Mouse (Mus musculus) left cerebral cortex, adult 18-20 months (tissue): ENCODE results near the gene Lsamp. TPM values are rescaled to one million over a fixed set of nuclear protein-coding genes. Genes with fewer than 3 reads are reported as not detected.

Source experiments
- DNase-seq, 2 experiments: peaks; one replicate each; pipeline ENCODE4 v3.0.0; 2021 to 2022; ENCODE audit warnings: low spot score in 2 of 2, mixed read lengths in 1 of 2
- total RNA-seq, 2 experiments: library from RNA; stranded (reverse); gene quantifications; 2 replicates each; pipeline ENCODE4 v1.2.3; 2021

Lsamp gene
- total RNA-seq, 2 experiments from 2014 or later = 200 to 230 TPM

DNA sequence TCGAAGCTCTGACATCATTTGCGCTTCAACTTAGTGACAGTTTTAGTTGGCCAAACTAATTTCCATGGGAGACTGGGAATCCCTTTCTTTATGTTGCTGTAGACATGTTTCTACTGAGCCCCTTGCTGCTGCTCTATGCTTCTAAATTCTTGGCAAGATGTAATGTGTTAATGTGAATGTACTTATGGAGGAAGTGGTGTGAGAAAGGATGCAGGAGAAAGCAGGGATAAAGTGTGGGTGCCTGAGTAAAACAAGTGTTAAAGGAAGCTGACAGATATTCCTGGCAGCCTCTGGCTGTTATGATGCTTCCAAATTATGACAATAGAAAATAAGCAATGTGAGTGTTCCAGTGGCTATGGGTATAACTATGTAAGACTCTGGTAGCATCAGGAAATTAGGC, 1140.9 kb downstream of the Lsamp start:
- DNase-seq = peak in 1 of 2 experiments; percentile 12

DNA sequence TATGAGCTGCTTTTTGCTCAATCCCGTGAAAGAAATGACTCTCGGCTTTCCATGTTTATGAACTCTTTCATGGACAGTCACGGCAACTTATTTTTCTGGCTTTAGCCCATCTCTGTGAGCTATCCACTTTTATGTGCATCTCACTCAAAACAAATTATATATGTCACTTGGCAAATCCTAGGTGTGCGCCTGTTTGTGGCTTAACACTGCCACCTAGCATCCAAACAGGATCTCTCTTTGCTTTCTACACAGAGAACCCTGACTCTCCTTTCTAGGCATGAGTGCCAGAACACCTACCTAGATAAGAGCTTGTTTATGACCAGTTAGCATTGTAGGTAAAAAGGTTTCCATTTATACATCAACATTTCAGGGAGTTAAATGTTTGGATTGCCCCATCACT, 1146.9 kb downstream of the Lsamp start:
- DNase-seq = peak; percentile 17 to 41

DNA sequence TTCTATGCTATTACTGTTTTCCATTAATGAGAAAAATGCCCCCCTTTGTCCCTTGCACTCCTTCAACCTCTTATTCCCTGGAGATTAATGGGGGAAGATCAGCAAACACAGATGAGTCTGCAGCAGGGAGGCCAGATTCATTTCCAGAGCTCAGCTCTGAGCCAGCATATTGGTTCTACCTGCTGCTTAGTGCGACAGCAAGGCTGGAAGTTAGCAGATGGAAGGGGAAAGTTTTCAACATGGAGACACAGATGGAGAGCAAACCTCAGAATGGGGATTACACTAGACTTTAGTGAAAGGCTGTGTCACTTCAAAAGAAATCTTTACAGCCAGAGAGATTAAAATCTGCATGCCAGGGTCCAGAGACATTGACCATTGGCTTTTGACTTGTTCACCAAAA, 1188.7 kb downstream of the Lsamp start:
- no peak for DNase-seq

DNA sequence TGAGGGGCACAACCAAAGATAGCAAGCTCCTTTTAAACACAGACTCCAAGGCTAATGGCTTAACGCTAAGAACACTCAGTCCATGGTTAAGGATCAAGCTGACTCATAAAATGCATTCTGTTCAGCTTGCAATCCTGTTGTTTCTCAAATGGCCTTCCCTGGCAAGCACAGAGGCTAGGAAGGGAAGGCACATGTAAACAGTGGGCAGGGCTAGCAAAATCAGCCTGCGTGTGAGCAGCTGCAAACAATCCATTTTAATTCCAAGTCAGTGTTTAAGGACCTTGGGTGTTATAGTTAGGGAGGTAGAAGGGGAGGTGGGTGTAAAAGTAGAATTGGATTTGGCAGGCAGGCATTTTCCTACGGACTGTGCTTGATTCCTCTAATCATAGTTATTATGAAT, 1195.4 kb downstream of the Lsamp start:
- peak in 1 of 2 experiments; percentile 8 for DNase-seq

DNA sequence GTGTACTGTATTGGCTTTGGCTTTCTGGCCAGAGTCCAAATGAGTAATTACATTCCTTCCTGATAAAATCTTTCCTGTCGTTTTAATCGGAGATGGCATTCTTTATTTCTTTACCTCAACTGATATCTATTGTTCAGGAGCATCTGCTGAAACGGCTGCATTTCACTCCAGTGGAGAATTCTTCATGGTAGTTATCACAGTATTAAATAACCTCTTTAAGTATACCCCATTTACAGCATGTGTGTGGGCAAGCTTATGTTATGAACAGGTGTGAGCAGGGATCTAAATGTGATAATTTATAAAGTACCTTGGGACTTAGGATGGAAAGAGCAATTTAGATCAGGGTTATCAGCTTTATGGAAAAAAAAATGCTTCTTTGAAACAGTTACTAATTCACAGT, 1196.7 kb downstream of the Lsamp start:
- no peak for DNase-seq

DNA sequence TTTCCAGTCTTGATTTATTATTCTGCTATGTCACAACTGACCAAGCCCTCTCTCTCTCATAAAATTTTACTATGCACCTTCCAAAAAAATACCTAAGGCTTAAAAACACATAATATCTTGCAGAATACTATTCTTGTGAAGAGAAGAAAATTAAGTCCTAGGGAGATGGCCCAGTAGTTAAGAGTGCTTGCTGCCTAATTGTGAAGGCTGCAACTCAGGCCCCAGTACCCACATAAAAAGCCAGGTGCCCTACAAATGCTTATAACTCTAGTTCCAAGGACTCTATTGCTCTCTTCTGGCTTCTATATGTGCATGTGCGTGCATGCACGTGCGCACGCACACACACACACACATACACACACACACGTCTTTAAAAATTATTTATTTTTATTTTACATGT, 1225.9 kb downstream of the Lsamp start:
- no peak for DNase-seq

DNA sequence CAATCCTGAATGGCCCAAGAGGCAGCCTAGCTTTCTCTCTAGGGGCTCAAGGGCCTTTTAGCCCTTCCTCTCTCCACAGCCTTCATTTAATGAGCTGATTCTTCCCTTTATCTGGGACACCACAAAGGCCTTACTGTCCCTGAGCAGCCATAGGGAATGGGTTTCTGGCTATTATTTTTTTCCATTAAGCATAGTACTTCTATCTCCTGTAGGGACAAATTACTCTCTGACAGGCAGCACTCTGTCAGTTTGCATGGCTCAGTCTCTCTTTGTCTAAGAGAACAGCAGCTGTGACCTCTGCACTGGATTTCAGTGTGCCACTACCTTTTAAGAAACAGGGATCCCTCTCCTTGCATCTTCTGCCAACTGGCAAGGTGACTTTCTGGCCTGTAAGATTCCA, 1251.7 kb downstream of the Lsamp start:
- DNase-seq = no peak

DNA sequence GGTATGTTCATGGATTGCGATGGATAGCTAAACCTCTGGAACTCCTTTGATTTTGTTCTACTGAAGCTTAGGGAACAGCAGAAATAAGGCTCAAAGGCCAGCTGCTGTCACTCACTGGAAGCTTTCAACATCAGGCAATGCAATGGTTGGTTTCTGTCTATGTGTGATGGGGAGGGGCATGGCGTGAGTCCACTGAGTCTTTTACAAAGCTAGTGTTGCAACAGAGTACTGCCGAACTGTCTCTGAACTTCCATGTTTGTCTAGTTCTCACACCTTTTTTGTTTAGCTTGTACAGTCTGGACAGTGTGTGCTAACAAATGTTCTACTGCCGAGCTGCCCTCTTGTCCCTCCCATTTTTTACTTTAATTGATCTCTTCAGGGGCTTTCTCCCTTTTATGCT, 1258.7 kb downstream of the Lsamp start:
- DNase-seq = no peak

DNA sequence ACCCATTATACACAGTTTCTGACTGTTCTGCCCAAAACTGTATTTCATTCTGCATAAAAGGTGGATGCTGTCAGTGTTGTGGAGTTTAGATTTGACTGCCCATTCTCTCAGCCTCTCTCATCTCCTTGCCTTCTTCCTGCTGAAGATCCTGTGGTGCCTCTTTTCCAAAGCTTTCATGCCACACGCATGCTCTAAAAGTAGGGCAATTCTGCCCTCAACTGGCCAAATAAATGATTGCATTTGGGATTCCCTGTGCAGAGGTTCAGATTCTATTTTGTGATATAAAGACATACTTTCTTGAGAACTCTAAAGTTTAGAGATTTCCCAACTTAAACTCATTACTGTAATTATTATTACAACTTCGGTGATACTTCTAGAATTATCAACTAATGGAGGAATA, 1260.5 kb downstream of the Lsamp start:
- DNase-seq = peak; percentile 75 to 80

DNA sequence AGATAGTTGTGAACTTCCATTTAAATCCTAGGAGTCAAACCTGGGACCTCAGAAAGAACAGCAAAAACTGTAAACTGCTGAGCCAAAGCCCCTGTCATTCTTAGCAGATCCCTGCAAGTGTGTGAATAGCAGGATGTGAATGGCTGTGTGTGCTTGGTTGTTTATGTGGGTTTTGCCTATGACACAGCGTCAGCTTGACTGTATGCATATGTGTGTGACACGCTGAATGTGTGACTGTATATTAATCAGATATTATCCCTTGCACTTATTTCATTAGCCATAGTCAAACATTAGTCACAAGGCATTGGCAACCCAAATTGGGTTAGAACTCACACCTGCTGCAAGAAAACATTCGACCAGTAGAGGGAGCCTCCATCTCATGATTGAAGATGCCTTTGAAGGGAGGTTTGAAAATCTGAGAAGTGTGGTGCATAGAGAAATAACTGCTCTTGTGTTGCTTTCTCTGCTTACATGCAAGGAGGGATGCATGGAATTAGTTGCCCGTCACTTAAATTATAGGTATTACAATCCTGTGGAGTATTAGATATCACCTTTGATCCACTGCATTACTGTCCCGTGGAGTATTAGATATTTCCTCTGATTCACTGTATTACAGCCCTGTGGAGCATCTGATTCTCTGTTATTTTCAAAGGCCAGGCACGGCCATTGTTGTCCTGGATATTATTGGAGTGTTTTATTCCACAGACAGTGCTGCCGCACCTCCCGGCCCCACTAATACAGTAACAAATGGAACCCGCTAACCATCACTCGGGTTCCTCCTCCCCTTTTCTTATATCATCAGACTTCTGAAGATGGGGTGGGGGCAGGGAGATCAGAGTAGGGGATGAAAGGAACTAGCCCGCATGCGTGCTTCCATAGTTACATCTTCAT, 1274.2 kb downstream of the Lsamp start:
- DNase-seq = peak; percentile 73 to 90

DNA sequence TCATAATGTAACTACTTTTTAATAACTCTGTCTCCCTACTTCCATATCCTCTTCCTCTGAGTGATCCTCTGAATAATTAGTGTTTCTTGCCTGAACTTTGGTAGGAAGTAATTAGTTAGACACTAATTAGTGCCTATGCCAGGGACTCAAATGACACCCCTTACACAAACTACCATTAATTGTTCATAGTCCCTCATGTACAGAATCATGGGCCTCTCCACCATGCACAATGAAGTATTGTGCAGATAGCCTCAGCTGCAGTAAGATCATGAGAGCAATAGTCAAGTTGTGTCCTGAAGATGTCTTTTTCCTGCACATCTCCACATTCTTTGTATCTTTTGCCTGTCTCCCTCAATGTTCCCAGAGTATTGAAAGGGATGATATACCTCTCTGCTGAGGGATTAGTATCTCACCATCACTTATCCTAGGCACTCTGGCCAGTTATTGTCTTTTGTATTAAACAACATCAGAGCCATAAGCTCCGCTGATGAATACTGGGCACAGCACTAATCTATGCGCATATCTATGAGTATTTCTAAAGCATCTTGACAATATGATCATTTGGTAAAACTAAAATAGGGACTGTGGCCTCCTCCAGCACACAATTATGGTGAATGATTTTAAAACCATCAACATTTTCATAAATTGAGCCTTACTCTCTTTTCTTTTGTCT, 1292.0 kb downstream of the Lsamp start:
- no peak for DNase-seq

DNA sequence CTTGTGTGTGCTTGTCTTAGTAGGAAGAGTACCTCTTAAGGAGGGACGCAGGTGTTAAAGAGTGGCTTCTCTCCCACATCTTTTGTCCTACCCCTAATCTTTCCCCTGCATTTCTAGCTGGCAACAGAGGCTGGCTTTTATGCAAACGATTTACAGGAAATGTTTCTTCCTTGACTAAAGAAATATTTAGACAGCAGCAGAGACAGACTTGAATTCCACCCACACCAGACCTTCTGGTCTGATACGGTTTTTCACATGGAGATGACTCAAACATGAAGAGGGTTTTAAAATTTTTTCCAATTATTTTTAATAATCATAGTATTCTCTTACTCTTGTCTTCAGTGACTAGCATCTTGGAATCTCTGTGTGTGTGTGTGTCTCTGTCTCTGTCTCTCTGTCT, 1333.8 kb downstream of the Lsamp start:
- no peak for DNase-seq

DNA sequence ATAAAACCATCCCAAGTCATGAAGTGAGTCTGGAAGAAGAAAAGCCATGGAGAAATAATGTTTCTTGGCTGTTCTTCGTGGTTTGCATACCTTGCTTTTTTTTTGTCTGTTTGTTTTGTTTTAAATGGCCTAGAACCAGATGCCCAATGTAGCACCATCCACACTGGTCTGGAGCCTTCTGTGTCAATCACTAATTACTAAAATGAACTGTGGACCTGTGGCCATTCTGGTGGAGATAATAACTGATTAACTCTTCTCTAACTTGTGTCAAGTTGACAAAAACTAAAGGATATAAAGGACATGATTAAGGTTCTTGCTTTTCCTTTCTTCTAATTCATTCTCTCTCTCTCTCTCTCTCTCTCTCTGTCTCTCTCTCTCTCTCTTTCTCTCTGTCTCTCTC, 1359.3 kb downstream of the Lsamp start:
- no peak for DNase-seq

DNA sequence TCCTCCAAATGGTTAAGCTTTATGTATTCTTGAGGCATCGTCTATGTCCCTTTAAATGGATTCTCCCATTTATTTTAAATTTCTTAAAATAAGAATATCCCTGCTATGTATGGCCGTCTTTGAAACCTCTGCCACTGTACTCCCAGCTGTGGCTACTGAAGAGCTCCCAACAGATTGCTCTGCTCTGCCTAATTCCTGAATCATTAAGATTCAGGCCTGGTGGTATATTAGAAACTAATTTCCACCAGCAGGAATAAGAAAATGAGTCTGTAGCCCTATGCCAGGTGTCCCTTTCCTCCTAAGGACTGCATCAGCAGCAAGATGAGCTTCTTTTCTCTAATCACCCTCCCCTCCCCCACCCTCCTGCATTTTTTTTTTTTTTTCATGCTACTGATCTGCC, 1381.0 kb downstream of the Lsamp start:
- DNase-seq = no peak

DNA sequence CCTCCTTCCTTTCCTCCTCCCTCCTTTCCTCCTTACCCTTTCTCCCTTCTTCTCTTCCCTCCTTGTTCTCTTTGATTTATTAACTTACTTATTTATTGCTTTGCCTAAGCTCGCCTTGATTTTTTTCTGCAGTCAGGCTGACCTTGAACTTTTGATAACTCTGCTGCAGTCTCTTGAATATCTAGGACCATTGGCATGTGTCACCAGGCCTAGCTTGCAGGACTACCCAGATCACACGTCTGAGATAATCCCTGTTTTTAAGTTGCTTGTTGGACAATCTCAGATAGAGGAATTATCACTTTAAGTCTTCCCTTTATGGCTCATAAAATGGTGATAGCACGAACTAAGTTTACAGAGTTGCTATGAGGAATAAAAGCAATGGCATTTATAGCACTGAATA, 1399.5 kb downstream of the Lsamp start:
- no peak for DNase-seq

DNA sequence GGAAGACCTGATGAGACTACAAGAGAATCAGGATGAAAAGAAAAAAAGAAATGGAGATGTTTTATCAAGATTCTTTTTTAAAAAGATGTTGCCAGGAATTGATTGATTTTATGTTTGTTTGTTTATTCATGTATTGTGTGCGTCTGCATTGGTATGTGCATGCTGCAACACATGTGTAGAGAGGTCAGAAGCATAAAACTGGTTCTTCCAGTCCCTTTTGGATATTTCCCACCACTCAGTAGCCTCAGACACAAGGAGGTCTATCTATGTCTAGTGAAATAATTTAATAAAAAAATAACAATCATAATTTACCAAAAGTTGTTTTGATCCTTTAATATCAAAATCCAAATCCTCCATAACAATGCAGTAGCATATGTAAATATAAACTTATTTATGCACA, 1400.1 kb downstream of the Lsamp start:
- no peak for DNase-seq

DNA sequence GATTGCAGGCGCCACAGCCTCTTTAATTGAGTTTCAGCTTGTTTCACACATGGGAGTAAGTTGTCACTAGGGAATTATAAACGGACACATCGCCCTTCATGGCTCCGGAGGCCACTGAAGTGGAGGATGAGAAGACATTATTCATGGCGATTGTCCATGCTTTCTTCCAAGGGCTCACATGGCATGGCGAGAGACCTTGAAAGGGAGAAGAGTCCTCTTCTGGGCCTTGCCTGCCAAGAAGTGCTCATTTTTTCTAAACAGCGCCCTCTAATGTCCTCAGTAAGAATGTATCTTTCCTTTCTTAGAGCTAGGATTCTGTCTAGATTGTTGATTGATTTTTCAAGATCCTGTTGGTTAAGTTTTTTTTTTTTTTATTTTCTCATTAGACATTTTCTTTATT, 1424.7 kb downstream of the Lsamp start:
- DNase-seq = no peak

DNA sequence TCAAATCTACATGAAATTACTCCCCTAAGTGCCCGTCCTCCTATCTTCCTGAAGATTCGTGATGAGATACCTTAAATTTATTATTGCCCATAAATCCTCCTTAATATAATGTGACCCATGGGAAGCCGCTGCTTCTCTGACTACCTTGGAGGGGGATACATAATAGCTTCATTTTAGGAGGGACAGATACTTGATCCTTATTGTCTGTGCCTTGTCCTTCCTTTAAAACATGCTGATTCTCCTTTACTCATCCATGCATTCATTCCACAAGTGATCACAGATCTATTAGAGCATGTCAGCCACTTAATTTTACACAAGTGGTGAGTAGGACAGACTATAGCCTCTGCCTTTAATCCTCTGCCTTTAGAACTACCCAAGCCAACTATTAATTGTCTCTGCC, 1426.5 kb downstream of the Lsamp start:
- DNase-seq = no peak

DNA sequence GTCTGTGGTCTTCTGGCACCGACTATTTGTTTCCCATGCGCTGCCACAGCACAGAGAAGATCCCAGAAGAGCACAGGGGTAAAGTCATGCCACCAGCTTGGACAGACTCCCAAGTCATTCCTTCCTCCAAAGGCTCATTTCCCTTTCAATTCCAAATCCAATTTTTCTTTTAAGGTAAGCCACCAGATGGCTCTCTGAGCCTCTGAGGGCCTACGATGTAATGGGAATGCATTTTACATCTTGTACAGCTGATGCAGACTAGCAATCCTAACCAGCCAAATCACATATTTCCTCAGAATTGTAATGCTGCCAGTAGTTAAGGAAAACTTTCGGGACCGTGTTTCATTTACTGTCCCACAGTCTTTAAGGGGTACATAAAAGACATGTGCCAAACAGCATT, 1433.2 kb downstream of the Lsamp start:
- DNase-seq = peak in 1 of 2 experiments; percentile 17

DNA sequence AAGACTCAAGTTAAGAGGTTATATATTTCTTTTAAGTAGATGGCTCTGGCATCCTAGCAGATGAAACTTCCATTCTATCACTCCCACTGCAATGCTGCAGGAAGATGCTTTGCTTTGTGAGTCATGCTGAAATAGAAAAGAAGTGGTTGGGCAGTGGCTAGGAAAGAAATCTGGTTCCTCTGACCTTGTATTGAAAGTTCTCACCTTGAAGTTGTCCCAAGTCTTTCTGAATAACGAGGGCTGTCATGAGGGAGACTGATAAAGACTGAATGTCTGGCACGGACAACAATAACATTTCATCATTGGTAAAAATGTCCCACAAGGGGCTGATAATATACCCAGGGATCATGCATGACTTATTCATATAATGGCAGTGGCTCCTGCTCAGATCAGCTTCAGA, 1483.2 kb downstream of the Lsamp start:
- DNase-seq = no peak

DNA sequence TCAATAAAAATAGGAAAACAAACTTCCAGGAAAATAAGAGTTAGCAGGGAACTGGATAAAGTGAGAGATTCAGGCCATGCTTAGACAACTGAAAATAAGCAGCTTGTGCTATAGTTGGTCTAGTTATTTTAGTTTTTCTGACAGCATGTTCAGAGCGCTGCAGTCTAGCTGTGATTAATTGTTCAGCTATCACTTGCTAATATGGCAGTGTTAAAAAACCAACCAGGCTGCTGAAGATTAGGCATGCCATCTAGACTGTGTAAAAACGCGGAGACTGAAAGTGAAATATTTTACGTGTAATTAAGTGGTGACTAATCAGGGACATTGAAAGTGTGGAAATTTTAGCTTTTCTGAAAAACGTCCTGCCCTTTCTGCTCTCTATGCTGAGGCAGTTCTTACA, 1494.5 kb downstream of the Lsamp start:
- DNase-seq = no peak

DNA sequence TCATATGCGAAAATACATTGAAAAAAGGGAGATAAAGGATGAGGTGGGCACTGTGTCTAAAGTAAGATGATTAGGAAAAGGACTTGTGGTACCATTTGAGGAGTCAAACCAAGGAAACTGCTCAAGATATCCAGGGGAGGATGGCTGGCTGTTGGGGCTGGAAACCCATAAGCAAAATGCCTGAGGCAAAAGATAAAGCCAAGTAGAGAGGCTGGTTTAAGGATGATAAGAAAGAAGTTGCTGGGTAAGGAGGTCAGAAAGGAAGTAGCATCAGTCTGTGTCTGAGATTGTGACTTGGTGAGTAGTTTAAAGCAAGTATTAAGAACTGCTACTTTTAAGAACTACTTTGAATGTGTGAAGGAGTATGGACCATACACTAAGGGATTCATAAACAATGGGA, 1497.7 kb downstream of the Lsamp start:
- no peak for DNase-seq
